Mouse (Mus musculus) retina, embryonic 14.5 days (tissue): ENCODE data around the gene 6430548M08Rik.

Experiments used
- DNase-seq: peaks from one replicate; pipeline ENCODE4 v3.0.0-alpha.2; 2015; ENCODE audit warnings: low spot score

The 6430548M08Rik gene

DNA sequence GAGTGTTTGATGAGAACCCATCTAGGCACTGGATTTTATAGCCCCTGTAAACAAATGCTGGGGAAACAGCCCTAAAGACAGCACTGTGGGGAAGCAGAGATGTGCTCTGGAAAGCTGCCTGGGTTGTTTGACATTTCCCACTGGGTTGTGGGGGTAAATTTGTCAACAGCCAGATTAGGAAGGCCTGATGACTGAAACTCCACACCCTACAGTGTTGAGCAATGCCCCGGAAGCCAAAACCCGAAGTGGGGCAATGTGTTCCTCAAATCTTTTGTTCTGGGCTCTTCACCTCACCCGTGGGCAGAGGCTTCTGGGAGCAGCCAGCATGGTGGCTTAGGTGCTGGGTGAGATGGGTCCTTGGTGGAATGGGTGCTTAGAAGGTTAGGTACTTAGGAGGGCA, 4.8 kb upstream of the 6430548M08Rik start:
- no peak for DNase-seq

DNA sequence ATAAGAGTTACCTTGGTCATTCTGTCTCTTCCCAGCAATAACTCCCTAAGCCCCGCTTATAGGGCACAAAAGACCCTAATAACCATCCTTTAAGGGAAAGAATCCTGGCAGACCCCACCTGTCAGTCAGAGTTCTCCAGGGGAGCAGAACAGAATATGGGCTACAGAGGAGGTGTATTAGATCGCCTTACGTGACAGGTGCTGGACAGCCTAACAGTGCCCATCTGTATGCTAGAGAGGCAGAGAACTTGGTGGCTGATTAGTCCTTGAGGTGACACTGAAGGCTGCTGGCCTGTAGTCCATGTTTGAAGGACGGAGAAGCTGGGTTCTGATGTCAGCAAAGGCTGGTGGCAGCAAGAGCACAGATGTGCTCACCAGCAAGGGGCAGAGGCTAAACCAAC, 3.0 kb upstream of the 6430548M08Rik start:
- DNase-seq: no peak

DNA sequence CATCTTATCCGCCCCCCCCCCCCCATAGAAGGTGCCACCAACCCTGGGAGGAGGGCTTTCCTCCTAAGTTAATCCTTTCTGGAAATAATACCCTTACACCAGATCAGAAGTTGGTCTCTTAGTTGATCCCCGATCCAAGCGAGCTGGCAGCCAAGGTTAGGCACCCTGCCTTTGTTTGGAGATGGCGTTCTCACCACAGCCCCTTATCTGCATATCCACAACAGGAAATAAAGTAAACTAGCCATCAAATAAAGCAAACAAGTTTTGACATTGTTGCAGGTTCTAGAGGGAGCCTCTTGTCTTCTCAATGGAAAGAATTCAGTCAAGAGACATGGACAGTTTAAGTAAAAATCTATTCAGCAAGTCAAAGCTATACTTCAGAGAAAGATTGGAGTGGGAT, 2.6 kb upstream of the 6430548M08Rik start:
- no peak for DNase-seq

DNA sequence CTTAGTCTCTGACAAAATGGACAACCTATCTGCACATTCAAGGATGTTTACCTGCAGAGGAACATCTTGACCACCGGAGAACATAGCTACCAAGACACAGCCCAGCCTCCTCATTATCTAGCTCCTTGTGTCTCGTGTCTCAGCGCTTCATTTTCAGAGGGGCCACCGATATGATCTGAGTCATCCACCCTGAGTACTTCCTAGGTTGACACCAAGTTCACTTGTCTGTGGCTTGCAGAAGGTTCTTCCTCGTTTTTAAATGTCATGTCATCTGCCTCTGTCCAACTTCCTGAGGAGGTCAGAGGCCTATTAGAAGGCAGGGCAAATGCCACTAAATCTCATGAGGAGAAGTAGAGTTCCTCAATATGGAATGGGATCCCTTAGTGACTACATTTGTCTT, 1.4 kb upstream of the 6430548M08Rik start:
- no peak for DNase-seq

DNA sequence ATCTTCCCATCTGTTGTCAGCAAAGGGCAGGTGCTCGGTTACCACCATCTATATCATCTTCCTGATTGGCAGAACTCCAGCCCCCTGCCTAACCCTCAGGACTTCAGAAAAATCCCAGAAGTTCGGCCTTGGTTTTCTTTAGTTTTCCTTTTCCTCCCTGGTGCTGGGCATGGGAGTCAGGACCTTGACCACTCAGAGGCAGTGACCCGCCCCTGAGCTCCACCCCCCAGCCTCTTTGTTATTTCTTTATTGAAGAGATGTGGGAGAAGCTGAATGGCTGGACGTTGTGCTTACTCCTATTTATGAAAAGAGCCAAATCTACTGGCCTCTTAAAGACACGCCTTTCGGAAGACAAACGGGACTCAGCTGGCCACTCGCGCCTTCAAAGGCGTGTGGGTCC, 646 bp upstream of the 6430548M08Rik start:
- DNase-seq: no peak

DNA sequence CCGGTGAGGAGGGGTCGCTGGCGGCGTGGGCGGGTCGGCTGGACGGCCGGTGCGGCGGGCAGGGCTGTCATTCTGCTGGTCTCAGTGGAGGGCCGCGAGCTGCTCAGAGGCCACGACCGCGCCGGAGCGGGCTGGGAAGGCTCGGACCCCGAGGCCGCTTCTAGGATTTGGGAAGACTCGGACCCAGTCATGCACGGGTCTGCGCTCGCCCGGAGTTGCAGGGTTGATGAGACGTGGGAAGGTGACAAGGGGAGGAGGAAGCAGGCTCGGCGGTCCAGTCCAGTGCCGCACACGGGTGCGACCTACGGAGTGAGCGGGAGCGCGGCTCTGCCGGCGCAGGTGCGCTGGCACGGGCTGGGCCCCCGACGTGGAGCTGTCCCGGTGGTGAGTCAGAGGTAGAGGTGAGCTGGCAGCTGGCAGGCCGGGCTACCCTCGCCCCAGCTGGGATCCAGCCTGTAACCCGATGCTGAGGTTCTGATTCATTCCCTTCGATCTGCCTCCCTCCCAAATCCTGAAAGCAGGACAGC, 426 bp downstream of the 6430548M08Rik start:
- DNase-seq: no peak

DNA sequence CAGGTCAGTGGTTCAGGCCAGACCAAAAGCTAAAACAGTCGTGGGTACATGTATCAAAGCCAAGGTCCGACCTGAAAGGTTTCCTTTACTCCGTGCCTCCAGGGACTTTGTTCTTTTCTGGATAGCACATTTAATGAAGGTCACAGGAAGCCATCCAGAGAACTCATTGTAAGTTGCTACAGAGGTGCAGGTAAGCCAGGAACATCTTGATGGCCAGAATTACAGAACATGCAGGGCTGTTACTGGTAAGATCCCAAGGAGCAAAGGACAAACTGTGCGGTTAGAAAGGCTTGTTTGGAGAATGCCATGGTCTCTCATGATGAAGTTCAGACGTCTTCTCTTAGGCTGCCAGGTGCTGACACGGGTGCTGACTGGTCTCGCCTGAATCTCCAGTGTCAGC, 2.6 kb downstream of the 6430548M08Rik start:
- no peak for DNase-seq

DNA sequence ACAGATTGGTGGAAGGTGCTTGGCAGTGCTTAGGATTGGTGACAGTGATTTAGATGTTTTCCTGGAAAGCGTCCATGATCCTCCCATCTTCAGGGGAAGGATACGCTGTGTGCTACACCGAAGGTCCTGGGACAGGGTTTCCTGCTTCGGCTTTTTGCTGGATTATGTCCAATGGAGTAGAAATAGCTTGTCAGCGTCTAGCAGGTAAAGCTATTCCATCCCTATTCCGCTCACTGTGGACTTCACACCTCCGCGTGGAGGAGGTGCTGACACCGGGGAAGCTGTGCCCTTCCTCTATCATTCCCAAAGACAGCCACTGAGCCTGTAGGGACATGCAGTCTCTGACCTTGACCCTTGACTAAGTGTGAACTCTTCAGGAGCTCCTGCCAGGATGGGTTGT, 4.2 kb downstream of the 6430548M08Rik start:
- DNase-seq: no peak

DNA sequence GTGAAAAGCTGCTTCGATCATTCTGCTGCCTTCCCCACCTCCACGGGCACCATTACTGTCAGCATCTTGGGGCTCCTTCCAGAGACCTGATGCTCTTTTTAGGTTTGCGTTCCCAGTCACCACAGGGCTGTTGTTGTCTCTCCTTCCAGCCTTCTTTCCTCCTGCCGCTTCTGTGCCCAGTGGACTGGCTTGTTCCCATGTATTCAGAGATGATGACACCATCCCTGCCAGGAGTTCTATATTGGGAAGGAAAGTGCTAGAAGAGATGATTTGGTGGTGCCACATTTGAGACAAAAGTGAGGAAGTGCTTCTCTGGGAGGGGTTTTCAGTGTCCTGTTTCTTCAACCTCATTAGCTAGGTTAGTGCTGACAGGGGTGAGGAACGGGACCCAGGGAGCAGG, 4.9 kb downstream of the 6430548M08Rik start:
- no peak for DNase-seq

DNA sequence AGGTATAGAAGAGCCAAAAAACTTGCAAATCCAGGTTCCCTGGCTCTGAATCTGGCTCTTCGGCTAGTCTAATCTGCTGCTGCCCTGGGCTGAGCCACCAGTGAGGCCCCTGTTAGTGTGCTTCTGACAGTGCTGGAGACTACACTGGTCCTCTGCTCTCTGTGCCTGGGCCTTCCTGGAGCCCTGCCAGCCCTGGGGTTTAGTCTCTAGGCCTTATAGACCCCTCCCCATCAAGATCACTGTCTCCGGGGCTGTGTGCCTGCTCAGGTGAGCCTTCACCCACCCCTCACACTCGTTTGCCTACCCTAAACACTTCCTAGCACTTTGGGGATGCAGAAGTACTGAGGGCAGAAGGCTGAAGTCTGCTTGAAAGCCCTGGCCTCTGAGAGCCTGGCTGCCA, 5.5 kb downstream of the 6430548M08Rik start:
- no peak for DNase-seq

DNA sequence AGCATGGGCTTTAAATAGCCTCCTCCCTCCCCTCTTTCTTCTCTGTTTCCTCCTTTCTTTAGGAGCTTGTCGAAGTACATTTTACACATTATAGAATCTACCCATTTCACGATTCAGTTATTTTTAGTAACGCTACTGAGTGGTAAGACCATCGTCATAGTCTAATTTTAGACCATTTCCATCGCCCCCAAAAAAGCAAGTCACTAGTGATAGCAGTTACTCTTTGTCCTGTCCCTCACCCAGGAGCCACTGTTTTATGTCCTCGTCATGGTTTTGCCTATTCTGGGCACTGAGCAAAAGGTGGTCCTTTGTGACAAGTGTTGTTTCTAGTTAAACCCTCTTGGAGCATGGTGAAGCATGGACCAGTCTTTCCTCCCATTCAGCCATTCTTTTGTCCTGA, 6.0 kb downstream of the 6430548M08Rik start:
- no peak for DNase-seq

DNA sequence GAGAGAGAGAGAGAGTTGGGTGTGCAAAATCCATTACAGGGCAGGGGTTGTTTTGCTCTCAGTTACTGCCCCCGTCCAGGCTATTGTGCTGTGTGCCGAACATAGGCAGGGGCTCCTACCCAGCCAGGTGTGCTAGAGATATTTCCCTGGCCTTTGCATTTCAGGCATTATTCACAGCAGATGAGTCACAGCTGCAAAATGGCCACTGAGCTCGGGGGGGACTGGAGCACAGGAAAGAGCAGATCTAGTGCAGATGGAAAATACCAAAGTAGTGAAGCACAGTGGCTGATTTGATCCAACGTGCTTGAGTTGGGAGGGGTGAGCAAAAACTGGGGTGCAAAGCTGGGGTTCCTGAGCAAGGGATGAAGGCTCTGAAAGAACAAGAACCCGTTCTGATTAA, 7.0 kb downstream of the 6430548M08Rik start:
- no peak for DNase-seq

DNA sequence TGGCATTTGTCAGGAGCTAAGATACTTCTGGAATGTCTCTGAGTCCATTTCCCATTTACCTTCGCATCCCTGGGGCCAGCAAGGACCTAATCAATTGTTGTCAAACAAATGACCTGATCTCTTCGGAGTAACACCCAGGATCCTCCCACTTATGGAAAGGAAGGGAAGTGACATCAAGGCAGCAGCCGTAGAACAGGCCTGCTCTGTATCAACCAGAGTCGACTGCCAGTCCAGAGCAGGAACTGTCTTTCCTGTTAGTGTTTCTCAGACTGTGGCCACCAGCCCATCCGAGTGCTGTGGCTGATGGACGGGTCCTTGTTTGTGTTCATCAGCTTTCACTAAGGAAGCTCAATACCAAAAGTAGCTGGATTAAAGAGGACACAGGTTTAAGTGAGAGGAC, 10.3 kb downstream of the 6430548M08Rik start:
- DNase-seq: no peak

DNA sequence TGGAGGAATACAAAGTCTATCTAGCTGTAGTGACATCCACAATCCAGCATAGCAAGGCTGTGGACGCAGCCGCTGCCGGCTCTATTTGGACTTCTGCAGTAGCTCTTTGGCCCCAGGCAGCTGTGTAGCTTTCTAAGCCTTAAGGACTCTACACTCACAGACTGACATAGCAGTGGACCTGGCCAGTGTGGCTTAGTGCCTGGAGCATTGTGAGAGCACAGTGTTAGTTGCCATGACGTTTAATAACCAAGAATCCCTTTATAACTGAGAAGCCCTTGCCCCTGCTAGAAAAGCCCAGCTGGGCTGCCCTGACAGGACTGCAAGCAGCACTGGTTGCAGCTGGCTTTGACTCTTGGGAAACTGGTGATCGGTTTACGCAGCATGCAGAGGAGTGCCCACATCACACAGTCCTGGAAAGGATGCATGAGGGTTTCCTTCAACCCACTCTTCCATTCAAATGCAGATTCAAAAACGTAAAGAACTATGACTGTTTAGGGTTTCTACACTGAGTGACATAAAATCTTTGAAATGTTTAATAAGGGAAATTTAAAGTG, 11.0 kb downstream of the 6430548M08Rik start:
- peak; percentile 26 for DNase-seq

DNA sequence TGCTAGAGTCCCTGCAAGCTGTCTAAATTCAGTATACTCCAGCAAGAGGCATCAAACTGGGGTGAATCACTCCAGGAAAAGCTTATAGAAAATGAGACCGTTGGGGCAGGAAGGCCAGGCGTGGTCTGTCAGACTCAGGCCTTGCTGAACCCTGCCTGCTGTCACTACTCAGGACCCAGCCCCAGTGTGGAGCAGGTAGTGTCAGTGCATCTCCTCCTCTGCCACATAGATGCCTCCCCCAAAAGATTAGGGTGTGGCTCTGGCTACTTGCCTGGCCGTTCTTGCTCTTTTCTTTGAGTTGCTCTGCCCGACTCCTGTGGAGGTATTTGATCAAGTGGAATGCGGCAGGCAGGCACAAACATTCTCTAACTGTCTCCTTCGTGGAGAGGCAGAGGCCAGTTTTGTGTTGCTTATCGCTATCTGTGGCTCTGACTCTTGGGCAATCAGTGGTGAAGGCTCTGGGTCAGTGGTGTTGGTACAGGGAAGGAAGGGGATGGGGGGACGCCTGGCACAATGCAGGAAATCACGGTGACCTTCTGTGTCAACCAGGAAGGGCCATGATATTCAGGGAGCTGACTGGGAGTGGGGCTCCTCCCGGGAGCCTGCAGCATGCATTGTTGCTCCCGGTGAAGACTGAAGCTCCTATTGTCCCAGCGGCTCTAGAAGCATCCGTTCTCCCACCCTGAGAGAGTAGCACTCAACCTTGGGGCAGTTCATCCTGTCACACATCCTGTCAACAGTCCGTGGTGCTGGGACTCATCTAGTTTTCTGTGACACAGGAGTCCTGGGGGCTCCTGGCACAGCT, 12.6 kb downstream of the 6430548M08Rik start:
- DNase-seq: no peak

DNA sequence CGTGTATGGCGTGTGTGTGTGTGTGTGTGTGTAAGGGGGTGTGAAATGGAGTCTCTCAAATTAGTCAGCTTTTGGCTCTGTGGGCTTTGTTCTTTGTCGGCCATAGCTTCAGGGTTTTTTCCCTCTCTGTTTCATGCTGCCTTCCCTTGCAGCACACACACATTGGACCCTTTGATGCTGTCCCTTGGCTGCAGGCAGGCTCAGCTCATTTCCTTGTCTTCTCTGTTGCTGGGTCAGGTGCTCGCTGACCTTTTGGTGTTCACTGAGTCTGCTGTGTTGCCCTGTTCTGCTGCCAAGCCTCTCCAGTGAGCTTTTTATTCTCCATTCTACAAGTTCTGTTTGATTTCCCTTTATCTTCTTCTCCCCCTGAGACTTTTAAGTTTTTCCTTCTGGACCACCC, 15.6 kb downstream of the 6430548M08Rik start:
- no peak for DNase-seq

DNA sequence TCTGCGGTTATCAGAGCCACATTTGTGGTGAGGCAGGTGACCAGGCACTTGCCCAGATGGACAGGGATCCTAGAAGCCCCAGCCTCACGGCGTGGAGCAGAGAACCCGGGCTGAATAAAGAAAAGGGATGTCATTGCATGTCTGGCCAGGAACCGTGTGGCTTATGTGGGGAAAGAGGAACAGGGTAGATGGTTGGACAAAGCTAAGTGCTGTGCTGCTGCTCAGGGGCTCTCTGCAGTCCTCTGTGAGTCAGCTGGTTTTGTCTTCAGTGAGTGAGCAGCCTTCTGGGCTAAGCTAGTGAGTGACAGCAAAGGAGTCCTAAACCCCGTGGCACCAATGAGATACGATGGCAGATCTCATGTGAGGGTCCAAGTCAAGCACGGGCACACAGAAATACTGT, 17.2 kb downstream of the 6430548M08Rik start:
- no peak for DNase-seq

DNA sequence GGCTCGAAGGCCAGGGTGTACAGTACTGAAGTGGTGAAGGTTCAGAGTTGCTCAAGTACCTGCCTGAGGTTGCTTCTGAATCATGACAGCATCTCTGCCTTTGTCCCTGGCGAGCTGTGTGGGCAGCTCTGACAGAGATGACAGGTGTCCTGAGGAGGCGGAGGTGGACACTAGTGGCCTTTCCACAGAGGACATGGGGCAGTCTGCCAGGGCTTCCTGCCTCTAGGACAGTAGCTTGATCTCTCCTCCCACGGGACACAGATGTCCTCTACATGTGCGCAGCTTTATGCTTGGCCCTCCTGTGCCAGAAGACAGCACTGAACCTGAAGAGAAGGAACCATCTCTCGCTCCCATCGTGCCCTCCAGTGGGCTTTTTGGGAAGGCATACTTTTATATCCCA, 19.2 kb downstream of the 6430548M08Rik start:
- no peak for DNase-seq

DNA sequence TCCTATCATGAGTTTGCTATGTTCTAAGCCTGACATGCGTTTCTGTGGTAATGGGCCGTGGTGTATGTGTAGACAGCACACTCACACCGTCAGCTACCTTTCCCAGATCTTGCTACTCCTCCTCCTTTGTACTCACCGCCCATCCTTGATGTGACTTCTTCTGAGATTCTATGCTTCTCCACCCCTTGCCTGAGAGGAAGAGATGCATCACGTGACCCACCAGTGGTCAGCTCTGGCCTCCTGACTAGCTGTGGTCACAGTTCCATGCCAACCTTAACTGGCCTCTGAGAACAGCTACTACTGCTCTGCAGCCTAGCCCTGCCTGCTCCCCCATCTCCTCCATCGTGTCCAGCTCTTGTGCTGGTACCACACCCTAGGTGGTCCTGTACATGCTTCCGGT, 21.7 kb downstream of the 6430548M08Rik start:
- DNase-seq: no peak

DNA sequence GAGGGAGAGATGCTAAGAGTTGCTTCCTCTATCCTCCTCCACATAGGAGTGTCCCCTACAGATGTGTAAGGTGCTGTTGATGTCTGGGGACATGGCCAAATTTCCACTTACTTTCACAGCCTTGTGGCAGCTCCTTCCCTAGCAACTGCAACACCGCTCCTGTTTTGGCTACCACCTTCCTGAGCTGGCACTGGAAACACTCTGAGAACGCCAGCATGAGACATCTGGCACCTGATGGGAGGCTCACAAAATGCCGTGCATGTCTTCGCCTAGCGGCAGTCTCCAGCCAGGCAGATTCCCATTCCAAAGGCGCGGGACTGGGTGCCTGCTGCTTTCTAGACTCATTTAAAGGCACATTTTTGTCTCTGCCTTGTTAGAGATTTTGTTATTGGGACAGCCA, 22.7 kb downstream of the 6430548M08Rik start:
- no peak for DNase-seq

DNA sequence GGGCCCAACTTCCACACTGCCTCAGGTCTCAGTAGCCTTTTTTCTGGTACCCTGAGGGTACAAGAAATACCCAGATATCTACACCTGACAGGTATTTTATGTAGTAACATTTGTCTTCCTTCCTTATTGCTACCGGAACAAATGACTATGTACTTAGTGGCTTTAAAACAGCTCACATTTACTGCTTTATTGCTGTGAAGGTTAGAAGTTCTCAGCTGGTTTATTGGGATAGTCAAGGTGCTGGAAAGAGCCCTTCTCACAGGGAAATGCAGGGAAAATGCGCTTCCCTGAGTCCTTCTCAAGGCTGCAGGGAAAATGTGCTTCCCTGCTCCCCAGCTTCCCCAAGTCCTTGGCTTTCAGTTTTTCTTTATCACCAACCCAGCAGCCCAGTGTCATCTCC, 25.0 kb downstream of the 6430548M08Rik start:
- DNase-seq: no peak

DNA sequence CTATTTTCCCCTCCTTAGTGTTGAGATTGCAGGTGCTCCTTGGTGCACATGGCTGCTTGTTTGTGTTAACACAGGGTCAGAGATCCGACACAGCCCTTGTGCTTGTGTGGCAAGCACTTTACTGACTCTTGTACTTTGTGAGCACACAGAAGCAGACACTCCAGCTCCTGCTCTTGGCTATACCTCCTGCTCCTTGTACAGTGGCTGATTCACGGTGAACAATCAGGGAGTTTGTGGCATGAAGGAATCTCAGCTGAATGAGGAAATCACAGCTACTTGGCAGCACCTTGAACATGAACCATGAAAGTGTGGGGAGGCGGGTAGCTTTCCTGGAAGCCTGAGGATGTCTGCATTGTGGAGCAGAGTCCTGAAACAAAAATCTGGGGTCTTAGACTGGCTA, 26.8 kb downstream of the 6430548M08Rik start:
- no peak for DNase-seq

DNA sequence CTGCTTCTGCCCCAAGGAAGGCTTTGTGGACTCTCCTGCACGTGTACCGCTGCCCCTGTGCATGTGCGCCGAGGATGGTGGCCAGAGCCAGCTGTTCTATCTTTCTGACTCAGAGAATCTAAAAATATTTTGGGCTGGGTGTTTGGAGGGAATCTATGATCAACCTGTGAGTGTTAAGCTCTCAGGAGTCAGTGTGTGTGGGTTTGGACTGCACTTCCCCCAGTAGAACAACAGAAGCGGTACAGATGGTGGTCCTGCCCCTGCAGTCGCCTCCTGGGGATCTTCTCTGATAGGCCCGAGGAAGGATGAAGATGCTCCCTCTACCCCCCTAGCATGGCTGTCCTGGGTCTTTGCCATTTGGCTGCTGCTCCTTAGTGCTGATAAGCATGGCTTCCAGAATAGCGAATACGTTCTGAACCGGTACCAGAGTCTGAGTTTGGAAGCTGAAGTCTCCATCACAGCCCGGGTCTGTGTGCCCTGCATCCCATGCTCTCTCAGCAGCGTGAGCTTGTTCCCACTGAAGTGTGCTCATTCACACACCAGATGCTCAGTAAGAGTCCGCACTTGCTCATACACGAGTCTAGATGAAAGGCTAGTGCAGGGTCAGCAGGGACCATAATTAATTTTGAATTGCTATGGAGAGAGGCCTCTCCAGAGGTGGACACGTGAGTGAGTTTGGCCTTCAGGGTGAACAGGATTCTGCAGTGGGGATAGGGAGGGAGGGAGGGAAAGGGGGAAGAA, 30.1 kb downstream of the 6430548M08Rik start:
- DNase-seq: no peak
